Mouse (Mus musculus) liver, adult 2 months (tissue): ENCODE data around the gene Hdgf. TPM values are rescaled to one million over a fixed set of nuclear protein-coding genes. Genes with fewer than 3 reads are reported as not detected.
A peak's percentile ranks its signal among the peaks of the same experiment; 100 is the strongest.

ENCODE experiments used
- DNase-seq: peaks from one replicate; pipeline ENCODE4 v3.0.0-alpha.2; 2011; ENCODE audit warnings: low read depth, low spot score; ENCODE audit errors: extremely low read depth
- H3K27ac ChIP-seq: fragments of 200-500 bp; replicated peaks from 2 replicates; pipeline ENCODE4 v1.5.1; 2012; ENCODE audit warnings: low read depth, mild to moderate bottlenecking, control low read depth, inconsistent platforms, low read length; ENCODE audit not compliant: insufficient read depth
- H3K27me3 ChIP-seq: fragments of 200-500 bp; 2 replicates; pipeline ENCODE4 v1.6.1; 2012; ENCODE audit warnings: mild to moderate bottlenecking, moderate library complexity, low read length, inconsistent platforms; ENCODE audit not compliant: control insufficient read depth, insufficient read depth
- H3K36me3 ChIP-seq: fragments of 200-500 bp; 2 replicates; pipeline ENCODE4 v1.6.1; 2012; ENCODE audit warnings: low read length, inconsistent platforms; ENCODE audit not compliant: control insufficient read depth, insufficient read depth
- H3K4me1 ChIP-seq: fragments of 200-500 bp; 2 replicates; pipeline ENCODE4 v1.6.1; 2011; ENCODE audit warnings: low read length; ENCODE audit not compliant: control insufficient read depth, insufficient read depth
- H3K4me3 ChIP-seq: fragments of 200-500 bp; 2 replicates; pipeline ENCODE4 v1.5.1; 2011; ENCODE audit warnings: low read depth, mild to moderate bottlenecking, control low read depth, low read length, moderate library complexity; ENCODE audit not compliant: insufficient read depth
- H3K79me2 ChIP-seq: fragments of 200-500 bp; 2 replicates; pipeline ENCODE4 v1.6.1; 2012; ENCODE audit warnings: inconsistent platforms, mild to moderate bottlenecking, low read length, moderate library complexity; ENCODE audit not compliant: control insufficient read depth, insufficient read depth
- H3K9ac ChIP-seq: fragments of 200-500 bp; 2 replicates; pipeline ENCODE4 v1.6.1; 2012; ENCODE audit warnings: low read depth, mild to moderate bottlenecking, control low read depth, inconsistent platforms, low read length
- CTCF ChIP-seq: fragments of 200-500 bp; IDR thresholded peaks from 2 replicates; pipeline ENCODE4 v1.5.1; 2011; ENCODE audit warnings: low read depth, low read length, control low read depth
- POLR2A ChIP-seq: fragments of 200-500 bp; IDR thresholded peaks from 2 replicates; pipeline ENCODE4 v1.6.1; 2011; ENCODE audit warnings: low read length, control low read depth; ENCODE audit not compliant: insufficient read depth; ENCODE audit errors: extremely low read depth
- WGBS: fragments of 180-500 bp; shearing (Covaris S2); methylation state at CpG from one replicate; pipeline ENCODE4 v1.1.7; 2018; 5-methylcytosine and 5-hydroxymethylcytosine counted together
- polyA plus RNA-seq: library from polyadenylated mRNA; depleted of rRNA; stranded (reverse); fragments of >200 nt; gene quantifications from 2 replicates; pipeline ENCODE4 v1.2.3, GENCODE M21; 2012
- total RNA-seq: library from RNA; depleted of rRNA; stranded (reverse); fragments of >200 nt; gene quantifications from 2 replicates; pipeline ENCODE4 v1.2.3, GENCODE M21; 2014

Gene Hdgf
- total and polyA plus RNA-seq, 2 experiments = 58.8 to 74.7 TPM

DNA sequence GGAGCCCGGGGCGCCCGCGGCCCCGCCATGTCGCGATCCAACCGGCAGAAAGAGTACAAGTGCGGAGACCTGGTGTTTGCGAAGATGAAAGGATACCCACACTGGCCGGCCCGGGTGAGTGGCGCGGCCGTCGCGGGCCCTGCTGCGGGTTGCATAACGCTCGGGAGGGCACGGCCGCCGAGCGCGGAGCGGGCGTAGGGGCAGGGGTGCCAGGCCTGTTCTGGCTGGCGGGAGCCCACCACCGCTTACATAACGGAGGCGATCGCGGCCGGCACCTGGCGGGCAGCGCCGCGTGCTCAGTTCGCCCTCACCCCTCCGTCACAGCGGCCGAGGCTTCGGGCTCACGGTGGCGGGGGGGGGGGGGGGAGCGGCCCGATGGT lies 470 bp downstream of the Hdgf start:
- H3K4me1 ChIP-seq = peaks cover 24% of the 10 kb centered on the region
- TF ChIP-seq CTCF = no peak
- 0 out of 2 replicates have a peak, but pooled peaks have one; percentile 35 for TF ChIP-seq POLR2A
- H3K36me3 ChIP-seq = no peaks in the 10 kb centered on the region
- DNase-seq = peak; percentile 24
- H3K79me2 ChIP-seq = peaks cover 34% of the 10 kb centered on the region
- peak overlapping the region; percentile 96 for H3K4me3 ChIP-seq
- peak overlapping the region; percentile 97 for H3K9ac ChIP-seq
- H3K27ac ChIP-seq = peak overlapping the region; percentile 98
- H3K27me3 ChIP-seq = no peaks in the 10 kb centered on the region
- WGBS = 1% methylated on average over 46 of the region's 47 CpGs

DNA sequence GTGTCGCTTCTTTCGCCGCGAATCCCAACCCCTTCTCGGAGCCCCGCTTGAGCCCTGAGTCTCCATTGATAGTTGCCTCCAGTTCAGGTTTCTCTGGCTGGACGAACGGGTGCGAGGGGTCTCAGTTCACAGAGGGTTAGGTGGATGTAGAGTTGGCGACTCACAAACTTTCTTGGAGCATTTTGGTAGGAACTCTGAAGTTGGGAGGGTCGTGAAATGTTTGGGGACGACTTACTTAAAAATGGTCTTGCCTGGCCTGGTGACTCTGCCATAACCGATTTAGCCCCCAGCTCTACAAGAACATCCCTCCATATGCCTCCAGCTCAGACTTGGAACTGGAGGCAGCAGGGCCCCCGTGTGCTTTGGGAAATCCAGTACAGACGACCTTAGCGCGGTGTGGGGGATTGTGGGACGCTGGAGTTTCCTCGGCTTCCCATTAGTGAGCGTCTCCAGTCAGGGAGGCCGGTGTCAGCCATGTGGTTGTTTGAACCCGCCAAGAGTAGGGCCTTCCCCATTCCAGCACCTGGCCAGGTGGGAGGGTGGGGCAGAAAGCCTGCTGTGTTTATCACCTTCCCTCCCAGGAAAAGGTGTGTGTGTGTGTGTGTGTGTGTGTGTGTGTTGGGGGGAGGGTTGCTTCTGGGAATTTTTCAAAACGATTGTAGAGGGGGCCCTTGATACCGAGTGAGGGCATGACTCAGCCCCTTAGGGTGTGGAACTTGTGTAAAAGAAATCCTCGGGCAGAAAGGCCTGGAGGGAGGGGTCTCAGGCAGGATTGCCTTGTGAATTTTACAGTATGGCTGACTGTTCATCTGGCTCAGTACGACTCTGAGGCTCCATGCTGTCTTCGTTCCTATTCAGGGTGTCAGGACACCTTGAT lies 1.1 kb downstream of the Hdgf start:
- Histone ChIP-seq H3K27me3 (no peaks in the 10 kb centered on the region), H3K36me3 (no peaks in the 10 kb centered on the region), H3K79me2 (peaks cover 37% of the 10 kb centered on the region), H3K9ac (peak overlapping the region; percentile 97), H3K4me1 (peaks cover 26% of the 10 kb centered on the region), H3K4me3 (peak overlapping the region; percentile 96), H3K27ac (peak overlapping the region; percentile 98)
- under 1% methylated on average over 27 of the region's 27 CpGs for WGBS
- DNase-seq = peak; percentile 44
- TF ChIP-seq POLR2A (no peak), CTCF (no peak)

DNA sequence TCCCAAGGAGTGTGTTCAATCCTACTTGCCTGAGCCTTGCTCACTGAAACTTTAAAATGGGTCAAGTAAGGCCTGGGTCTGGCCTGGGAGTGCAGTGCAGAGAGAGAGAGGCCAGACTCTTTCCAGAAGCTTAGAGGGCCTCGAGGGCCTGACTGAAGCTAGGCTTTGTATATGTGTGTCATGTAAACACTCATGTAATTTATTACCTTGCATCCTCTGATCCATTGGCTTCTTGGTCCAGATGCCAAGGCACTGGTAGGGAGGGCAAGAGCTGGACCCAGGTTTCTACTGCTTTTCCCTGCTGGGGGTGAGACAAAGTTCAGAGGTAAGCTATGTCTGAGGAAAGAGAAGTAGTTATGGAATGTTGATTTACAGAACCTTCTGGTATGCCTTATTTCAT lies 1.8 kb downstream of the Hdgf start:
- H3K9ac ChIP-seq = peak overlapping the region; percentile 97
- no peaks in the 10 kb centered on the region for H3K27me3 ChIP-seq
- peak overlapping the region; percentile 96; the same call in 1 of the 2 replicates for H3K4me3 ChIP-seq
- peaks cover 38% of the 10 kb centered on the region for H3K79me2 ChIP-seq
- no peak for TF ChIP-seq POLR2A
- TF ChIP-seq CTCF = no peak
- DNase-seq = peak; percentile 58
- H3K4me1 ChIP-seq = peaks cover 26% of the 10 kb centered on the region
- H3K27ac ChIP-seq = peak overlapping the region; percentile 98
- no peaks in the 10 kb centered on the region; the same call in 1 of the 2 replicates for H3K36me3 ChIP-seq
- 0% methylated on average over 1 of the region's 1 CpGs for WGBS

DNA sequence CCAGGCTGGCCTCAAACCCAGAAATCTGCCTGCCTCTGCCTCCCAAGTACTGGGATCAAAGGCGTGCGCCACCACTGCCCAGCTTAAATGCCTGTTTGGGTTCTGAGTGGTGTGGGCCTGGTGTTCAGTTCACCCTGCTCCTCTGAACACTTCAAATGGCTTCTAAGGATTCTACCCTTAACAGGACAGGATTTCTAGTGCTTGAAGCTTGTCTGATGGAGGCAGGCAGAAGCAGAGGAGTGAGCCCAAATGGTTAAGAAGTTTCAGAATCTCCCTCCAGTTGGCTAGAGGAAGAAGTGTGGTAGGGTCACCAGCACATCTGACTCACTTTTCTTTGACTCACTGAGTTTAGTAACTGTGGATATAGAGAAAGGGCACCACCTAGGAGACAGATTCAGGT lies 3.3 kb downstream of the Hdgf start:
- Histone ChIP-seq H3K4me1 (peaks cover 26% of the 10 kb centered on the region), H3K9ac (no peak overlapping the region; the same call in 1 of the 2 replicates), H3K4me3 (no peak overlapping the region), H3K27me3 (no peaks in the 10 kb centered on the region), H3K79me2 (peaks cover 41% of the 10 kb centered on the region), H3K36me3 (peaks cover 6% of the 10 kb centered on the region), H3K27ac (peak overlapping the region; percentile 87)
- no peak for DNase-seq
- TF ChIP-seq POLR2A = no peak
- no peak for TF ChIP-seq CTCF
- WGBS = 92% methylated on average over 2 of the region's 2 CpGs

DNA sequence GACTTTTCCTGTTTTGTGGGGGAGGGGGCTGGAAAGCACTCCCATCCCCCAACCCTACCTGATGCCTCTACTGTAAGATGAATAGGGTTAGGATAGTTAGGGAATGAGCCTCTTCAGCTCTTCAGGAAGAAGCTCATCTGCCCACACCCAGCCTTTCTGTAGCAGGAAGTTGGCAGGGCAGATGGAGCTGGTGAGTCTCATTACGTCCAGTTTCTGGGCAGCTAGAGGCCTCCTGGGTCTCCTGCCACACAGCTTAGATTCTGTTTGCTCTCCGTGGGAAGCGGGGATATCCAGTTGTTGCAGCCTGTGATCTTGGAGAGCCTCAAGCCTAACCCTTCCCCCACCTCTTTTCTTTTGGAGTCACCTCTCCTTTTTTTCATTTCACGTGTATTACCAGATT lies 3.8 kb downstream of the Hdgf start:
- peak; percentile 45 for DNase-seq
- WGBS = 7% methylated on average over 4 of the region's 4 CpGs
- Histone ChIP-seq H3K36me3 (peaks cover 6% of the 10 kb centered on the region), H3K27ac (peak overlapping the region; percentile 87), H3K4me3 (peak overlapping the region; percentile 0), H3K27me3 (no peaks in the 10 kb centered on the region), H3K79me2 (peaks cover 41% of the 10 kb centered on the region), H3K9ac (peak overlapping the region; percentile 14; the same call in 1 of the 2 replicates), H3K4me1 (peaks cover 26% of the 10 kb centered on the region)
- TF ChIP-seq CTCF (no peak), POLR2A (no peak)
